Mouse (Mus musculus) MEL (cell line): ENCODE data around the gene Asmt. TPM values are rescaled to one million over a fixed set of nuclear protein-coding genes. Genes with fewer than 3 reads are reported as not detected.
A peak's percentile ranks its signal among the peaks of the same experiment; 100 is the strongest.

Experiments
- DNase-seq: peaks from one replicate; pipeline ENCODE4 v3.0.0; 2011; ENCODE audit warnings: low read depth, low spot score
- H3K27ac ChIP-seq: 2 replicates; pipeline ENCODE4 v1.5.1; 2012; ENCODE audit warnings: low read depth, mild to moderate bottlenecking, control low read depth, low read length, moderate library complexity; ENCODE audit not compliant: control insufficient read depth
- H3K27me3 ChIP-seq, 2 experiments: fragments of 150-350 bp in 1 of 2; sonication (generic) in 1 of 2; 2 replicates each; pipeline ENCODE4 v1.6.1; 2012; ENCODE audit warnings: low read length in 2 of 2, mild to moderate bottlenecking in 2 of 2, improper control_type of control experiment in 1 of 2, moderate library complexity in 1 of 2; ENCODE audit not compliant: insufficient read depth in 2 of 2, control insufficient read depth in 1 of 2
- H3K36me3 ChIP-seq, 2 experiments: 2 replicates each; pipeline ENCODE4 v1.6.1; 2012 to 2014; ENCODE audit warnings: low read length in 2 of 2, improper control_type of control experiment in 1 of 2, inconsistent platforms in 1 of 2, mild to moderate bottlenecking in 1 of 2; ENCODE audit not compliant: insufficient read depth in 2 of 2, control insufficient read depth in 1 of 2
- H3K4me1 ChIP-seq, 2 experiments: fragments of 150-350 bp in 1 of 2; sonication (generic) in 1 of 2; 2 replicates each; pipeline ENCODE4 v1.6.1; 2012; ENCODE audit warnings: low read length in 2 of 2, improper control_type of control experiment in 1 of 2, mild to moderate bottlenecking in 1 of 2; ENCODE audit not compliant: insufficient read depth in 2 of 2, control insufficient read depth in 1 of 2
- H3K4me3 ChIP-seq, 2 experiments: fragments of 150-350 bp in 1 of 2; sonication (generic) in 1 of 2; 2 replicates each; pipeline ENCODE4 v1.5.1; 2012; ENCODE audit warnings: low read depth in 2 of 2, low read length in 2 of 2, mild to moderate bottlenecking in 2 of 2, moderate library complexity in 2 of 2, control low read depth in 1 of 2, improper control_type of control experiment in 1 of 2; ENCODE audit not compliant: control insufficient read depth in 1 of 2, insufficient read depth in 1 of 2
- H3K79me2 ChIP-seq: 2 replicates; pipeline ENCODE4 v1.6.1; 2012; ENCODE audit warnings: mild to moderate bottlenecking, low read length, moderate library complexity; ENCODE audit not compliant: control insufficient read depth, poor library complexity, insufficient read depth
- H3K9ac ChIP-seq: 2 replicates; pipeline ENCODE4 v1.6.1; 2012; ENCODE audit warnings: low read depth, mild to moderate bottlenecking, control low read depth, low read length, moderate library complexity; ENCODE audit not compliant: control insufficient read depth, poor library complexity, severe bottlenecking
- H3K9me3 ChIP-seq: fragments of 150-350 bp; sonication (generic); replicated peaks from 2 replicates; pipeline ENCODE4 v1.6.1; 2012; ENCODE audit warnings: mild to moderate bottlenecking, low read length, improper control_type of control experiment, moderate library complexity; ENCODE audit not compliant: insufficient read depth
- BHLHE40 ChIP-seq: IDR thresholded peaks from 2 replicates; pipeline ENCODE4 v1.6.1; 2012; ENCODE audit warnings: low read depth, mild to moderate bottlenecking, inconsistent platforms, low read length, improper control_type of control experiment, borderline replicate concordance
- CHD2 ChIP-seq: IDR thresholded peaks from 2 replicates; pipeline ENCODE4 v1.6.1; 2011; ENCODE audit warnings: low read length, improper control_type of control experiment
- ELF1 ChIP-seq: IDR thresholded peaks from 2 replicates; pipeline ENCODE4 v1.6.1; 2014; ENCODE audit warnings: low read depth, mild to moderate bottlenecking, inconsistent platforms, low read length, improper control_type of control experiment, moderate library complexity
- ETS1 ChIP-seq: IDR thresholded peaks from 2 replicates; pipeline ENCODE4 v1.6.1; 2012; ENCODE audit warnings: low read depth, mild to moderate bottlenecking, inconsistent platforms, low read length, improper control_type of control experiment, moderate library complexity
- GABPA ChIP-seq: IDR thresholded peaks from 2 replicates; pipeline ENCODE4 v1.6.1; 2012; ENCODE audit warnings: low read depth, mild to moderate bottlenecking, inconsistent platforms, low read length, improper control_type of control experiment, moderate library complexity
- GATA1 ChIP-seq: IDR thresholded peaks from 2 replicates; pipeline ENCODE4 v1.6.1; 2011; ENCODE audit warnings: low read depth, low read length, improper control_type of control experiment
- HCFC1 ChIP-seq: IDR thresholded peaks from 2 replicates; pipeline ENCODE4 v1.6.1; 2012; ENCODE audit warnings: low read depth, mild to moderate bottlenecking, inconsistent platforms, low read length, improper control_type of control experiment, moderate library complexity
- JUND ChIP-seq: IDR thresholded peaks from 2 replicates; pipeline ENCODE4 v1.6.1; 2011; ENCODE audit warnings: low read depth, mild to moderate bottlenecking, improper control_type of control experiment, low read length
- MAFK ChIP-seq: IDR thresholded peaks from 2 replicates; pipeline ENCODE4 v1.6.1; 2011; ENCODE audit warnings: low read depth, mild to moderate bottlenecking, low read length, improper control_type of control experiment, borderline replicate concordance
- MEF2A ChIP-seq: IDR thresholded peaks from 2 replicates; pipeline ENCODE4 v1.6.1; 2014; ENCODE audit warnings: low read depth, mild to moderate bottlenecking, inconsistent platforms, low read length, improper control_type of control experiment; ENCODE audit not compliant: poor library complexity, insufficient replicate concordance, severe bottlenecking; ENCODE audit errors: extremely low read depth
- NELFE ChIP-seq: IDR thresholded peaks from 2 replicates; pipeline ENCODE4 v1.6.1; 2011; ENCODE audit warnings: low read depth, low read length, improper control_type of control experiment
- POLR2AphosphoS5 ChIP-seq: IDR thresholded peaks from 2 replicates; pipeline ENCODE4 v1.6.1; 2012; ENCODE audit warnings: low read depth, borderline replicate concordance, mild to moderate bottlenecking, inconsistent platforms, low read length, moderate library complexity, mixed read lengths
- RAD21 ChIP-seq: IDR thresholded peaks from 2 replicates; pipeline ENCODE4 v1.6.1; 2011; ENCODE audit warnings: mild to moderate bottlenecking, low read depth, low read length, improper control_type of control experiment
- RCOR1 ChIP-seq: IDR thresholded peaks from 2 replicates; pipeline ENCODE4 v1.6.1; 2012; ENCODE audit warnings: low read depth, mild to moderate bottlenecking, inconsistent platforms, low read length, improper control_type of control experiment
- SIN3A ChIP-seq: IDR thresholded peaks from 2 replicates; pipeline ENCODE4 v1.6.1; 2012; ENCODE audit warnings: low read length, improper control_type of control experiment, inconsistent platforms
- TAL1 ChIP-seq: IDR thresholded peaks from 2 replicates; pipeline ENCODE4 v1.6.1; 2012; ENCODE audit warnings: mild to moderate bottlenecking, inconsistent platforms, low read length, moderate library complexity, mixed read lengths
- USF1 ChIP-seq: IDR thresholded peaks from 2 replicates; pipeline ENCODE4 v1.6.1; 2014; ENCODE audit warnings: low read depth, mild to moderate bottlenecking, inconsistent platforms, low read length, improper control_type of control experiment, moderate library complexity
- USF2 ChIP-seq, 2 experiments: IDR thresholded peaks; 2 replicates each; pipeline ENCODE4 v1.6.1; 2011 to 2012; ENCODE audit warnings: improper control_type of control experiment in 2 of 2, low read length in 2 of 2, borderline replicate concordance in 1 of 2, inconsistent platforms in 1 of 2, low read depth in 1 of 2, mild to moderate bottlenecking in 1 of 2; ENCODE audit not compliant: insufficient read depth in 1 of 2
- polyA plus RNA-seq, 2 experiments: library from polyadenylated mRNA; stranded (reverse) in 1 of 2; unstranded in 1 of 2; fragments of >175 nt in 1 of 2; fragments of >200 nt in 1 of 2; gene quantifications; 2 replicates each; pipeline versions ENCODE4 v1.2.1 to v1.2.4; 2012; ENCODE audit warnings: low replicate concordance in 2 of 2, low read depth in 1 of 2; ENCODE audit not compliant: insufficient read length in 2 of 2, insufficient read depth in 1 of 2, missing spikeins in 1 of 2
- total RNA-seq: library from RNA; depleted of rRNA; stranded (reverse); fragments of 300-350 nt; gene quantifications from 2 replicates; pipeline ENCODE4 v1.2.3, GENCODE M21; 2012

Asmt gene
- total and polyA plus RNA-seq, 3 experiments: not detected

- no peaks in the 10 kb centered on the region for H3K9me3 ChIP-seq
- H3K27me3 ChIP-seq: no peaks in the 10 kb centered on the region
- H3K79me2 ChIP-seq: no peaks in the 10 kb centered on the region
- no peaks in the 10 kb centered on the region for H3K36me3 ChIP-seq
- no peak for DNase-seq
- no peak for TF ChIP-seq USF2 (IDR thresholded peaks at IDR 0.05; ENCODE audit: borderline replicate concordance in 1 of 2, insufficient read depth in 1 of 2, low read depth in 1 of 2, low read length in 2 of 2)
- no peak for TF ChIP-seq HCFC1
- TF ChIP-seq BHLHE40: no peak
- no peak for TF ChIP-seq MEF2A
- no peak for TF ChIP-seq POLR2AphosphoS5
- TF ChIP-seq GATA1: no peak
- TF ChIP-seq TAL1: no peak
- no peak for TF ChIP-seq RCOR1
- no peak for TF ChIP-seq ETS1
- no peak for TF ChIP-seq GABPA
- H3K27ac ChIP-seq: no peak overlapping the region
- H3K4me3 ChIP-seq: no peak overlapping the region
- no peaks in the 10 kb centered on the region for H3K4me1 ChIP-seq
- no peak overlapping the region for H3K9ac ChIP-seq
Measured at GRCm38 (mm10) chrX:170674229-170674771, 1.9 kb downstream of the Asmt start.

- H3K4me1 ChIP-seq: no peaks in the 10 kb centered on the region
- no peaks in the 10 kb centered on the region for H3K9me3 ChIP-seq
- TF ChIP-seq CHD2 (no peak), JUND (no peak), POLR2AphosphoS5 (no peak), RAD21 (no peak), MEF2A (no peak), ELF1 (no peak), ETS1 (no peak), NELFE (no peak), MAFK (no peak), USF1 (no peak), SIN3A (no peak)
- H3K79me2 ChIP-seq: no peaks in the 10 kb centered on the region
- no peaks in the 10 kb centered on the region for H3K36me3 ChIP-seq
- H3K27ac ChIP-seq: no peak overlapping the region
- H3K4me3 ChIP-seq: no peak overlapping the region
- no peaks in the 10 kb centered on the region for H3K27me3 ChIP-seq
- DNase-seq: peak; percentile 15
- no peak overlapping the region for H3K9ac ChIP-seq
Measured at GRCm38 (mm10) chrX:170674885-170675876, 2.7 kb downstream of the Asmt start.
